Mouse (Mus musculus) cerebellum, adult 8-10 months (tissue): Measurements from ENCODE around the gene Bloc1s3.
"Not testable (repeated sequence)": the region's sequence is repeated elsewhere in the genome, so short reads cannot be mapped to it uniquely, and the experiment has no call there.

ENCODE experiments used
- DNase-seq: peaks from one replicate; pipeline ENCODE4 v3.0.0; 2022

Bloc1s3 gene

DNA sequence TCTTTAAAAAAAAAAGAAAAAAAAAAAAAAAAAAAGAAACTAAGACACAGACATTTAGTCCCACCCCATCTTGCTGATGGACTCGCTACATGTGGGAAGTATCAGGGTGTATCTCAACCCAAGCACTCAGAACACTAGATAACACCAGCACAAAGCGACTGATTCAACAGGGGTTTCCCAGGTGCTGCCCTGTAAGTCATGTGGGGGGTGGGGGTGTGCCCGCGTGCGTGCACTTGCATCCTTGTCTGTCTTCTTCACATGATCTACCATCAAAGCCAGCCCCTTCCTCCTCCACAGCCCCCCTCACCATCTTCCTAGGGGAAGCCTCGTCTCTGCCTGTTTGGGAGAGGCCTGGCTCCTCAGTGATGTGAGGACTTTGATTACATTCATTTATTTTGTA lies 4.2 kb upstream of the Bloc1s3 start:
- DNase-seq: peak; percentile 3

DNA sequence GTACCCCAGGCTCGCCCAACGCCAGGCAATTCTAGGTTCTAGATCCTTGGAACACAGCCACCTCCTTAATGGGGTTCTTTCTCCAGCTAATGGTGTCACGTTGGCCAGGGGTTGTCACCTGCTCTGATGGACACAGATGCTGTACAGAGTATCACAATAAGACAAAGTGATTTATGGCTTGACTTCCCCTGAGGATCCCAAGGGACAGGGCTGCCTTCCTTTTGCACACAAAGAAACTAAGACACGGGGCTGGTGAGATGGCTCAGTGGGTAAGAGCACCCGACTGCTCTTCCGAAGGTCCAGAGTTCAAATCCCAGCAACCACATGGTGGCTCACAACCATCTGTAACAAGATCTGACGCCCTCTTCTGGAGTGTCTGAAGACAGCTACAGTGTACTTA lies 3.8 kb upstream of the Bloc1s3 start:
- not testable (repeated sequence) for DNase-seq

DNA sequence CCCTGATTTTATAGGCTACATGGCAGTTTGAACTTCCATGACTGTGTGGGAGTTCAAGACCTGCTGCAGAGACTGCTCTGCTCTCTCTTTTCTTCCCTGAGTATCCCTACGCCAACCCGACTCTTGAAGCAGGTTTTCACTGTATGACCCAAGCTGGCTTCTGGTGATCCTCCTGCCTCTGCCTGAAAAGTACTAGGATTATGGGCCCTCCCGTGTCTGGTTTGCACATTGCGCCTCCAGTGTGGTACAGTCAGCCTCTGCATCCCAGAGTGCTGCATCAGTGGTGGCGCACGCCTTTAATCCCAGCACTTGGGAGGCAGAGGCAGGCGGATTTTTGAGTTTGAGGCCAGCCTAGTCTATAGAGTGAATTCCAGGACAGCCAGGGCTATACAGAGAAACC lies 1.6 kb upstream of the Bloc1s3 start:
- DNase-seq: no peak

DNA sequence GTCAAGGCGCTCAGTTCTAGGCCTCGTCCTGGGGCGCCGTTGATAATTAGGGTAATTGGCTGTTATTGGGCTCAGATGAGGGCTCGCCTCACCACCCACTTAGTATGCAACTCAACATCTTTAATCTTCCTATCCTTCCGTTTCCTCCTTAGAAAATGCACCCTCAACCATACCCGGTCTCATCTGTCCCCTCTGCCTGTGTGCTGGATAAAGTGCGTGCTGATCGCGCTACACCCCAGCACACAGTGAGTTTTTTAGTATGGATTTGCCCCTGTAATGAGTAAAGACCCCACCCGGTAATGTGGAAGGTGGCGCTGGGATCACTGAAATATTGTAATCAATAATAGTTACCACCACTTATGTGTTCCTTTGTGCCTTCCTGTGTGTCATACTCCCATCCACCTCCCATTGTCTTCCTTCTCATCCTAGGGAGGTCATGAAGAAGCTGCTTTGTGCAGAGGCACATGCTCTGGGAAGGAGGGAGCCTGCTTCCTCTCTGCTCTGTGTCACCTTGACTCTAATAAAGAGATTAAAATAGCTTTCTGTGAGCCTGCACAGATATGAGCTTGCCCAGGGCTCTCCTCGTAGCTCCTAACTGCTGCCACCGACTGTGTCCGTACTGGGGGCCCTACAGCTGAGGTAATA lies 879 bp upstream of the Bloc1s3 start:
- no peak for DNase-seq

DNA sequence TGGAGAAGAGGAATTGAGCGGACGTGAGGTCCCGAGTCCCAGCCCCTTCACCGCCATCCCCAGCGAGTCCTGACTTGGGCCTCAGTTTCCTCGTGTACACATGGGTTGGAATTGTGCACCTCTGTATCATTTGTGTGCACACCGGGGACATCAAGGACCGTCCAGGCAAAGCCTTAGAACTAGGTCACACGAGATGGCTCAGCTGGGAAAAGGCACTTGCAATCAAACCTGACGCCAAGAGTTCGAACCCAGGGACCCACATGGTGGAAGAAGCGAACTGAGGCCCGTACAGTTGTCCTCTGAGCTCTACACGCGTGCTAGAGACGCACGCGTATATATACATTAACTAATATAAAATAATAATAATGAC lies 570 bp downstream of the Bloc1s3 start:
- no peak for DNase-seq

DNA sequence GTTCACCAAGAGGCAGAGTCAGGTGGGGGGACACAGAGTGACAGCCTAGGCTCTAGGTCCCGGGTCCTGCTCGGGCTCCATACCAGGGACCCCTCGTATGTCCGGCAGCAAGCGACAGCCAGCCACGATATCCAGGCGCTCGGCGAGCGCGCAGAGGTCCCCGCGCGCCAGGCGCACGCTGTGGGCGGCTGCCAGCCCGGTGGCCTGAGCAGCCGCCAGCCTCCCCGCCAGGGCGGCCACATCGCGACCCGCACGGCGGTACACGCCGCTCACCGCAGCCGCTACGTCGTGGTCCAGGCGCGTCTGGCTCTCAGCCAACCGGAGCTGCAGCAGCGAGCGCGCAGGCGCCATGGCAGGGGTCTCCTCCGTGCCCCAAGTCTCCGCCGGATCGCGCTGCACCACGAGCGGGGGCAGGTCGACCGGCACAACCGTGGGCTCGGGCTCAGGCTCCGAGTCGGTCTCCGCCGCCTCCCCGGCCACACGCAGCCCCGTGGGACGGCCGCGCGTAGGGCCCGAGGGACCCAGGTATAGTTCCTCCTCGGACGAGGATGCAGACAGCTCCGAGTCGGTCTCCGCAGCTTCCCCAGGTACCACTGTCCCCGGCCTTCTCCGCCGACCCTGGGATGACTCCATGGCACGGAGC lies 1.1 kb downstream of the Bloc1s3 start:
- DNase-seq: peak; percentile 42

DNA sequence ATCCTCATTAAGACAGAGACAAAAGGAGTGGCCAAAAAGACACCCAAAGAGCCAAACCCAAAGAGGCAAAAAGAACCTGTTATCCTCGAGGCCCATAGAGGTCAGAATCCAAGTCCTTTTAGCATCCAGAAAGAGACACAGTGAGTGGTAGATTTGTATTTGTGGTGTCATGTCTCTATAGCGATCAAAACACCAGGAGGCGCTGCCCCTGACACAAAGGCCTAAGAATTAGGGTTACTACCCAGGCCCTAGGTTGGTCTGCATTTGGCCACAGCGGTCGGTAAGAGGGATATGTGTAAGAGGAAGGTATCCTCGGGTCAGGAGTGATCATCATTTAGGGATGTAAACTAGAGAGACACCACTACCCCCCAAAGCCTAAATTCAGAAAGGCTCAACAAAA lies 1.8 kb downstream of the Bloc1s3 start:
- DNase-seq: no peak

DNA sequence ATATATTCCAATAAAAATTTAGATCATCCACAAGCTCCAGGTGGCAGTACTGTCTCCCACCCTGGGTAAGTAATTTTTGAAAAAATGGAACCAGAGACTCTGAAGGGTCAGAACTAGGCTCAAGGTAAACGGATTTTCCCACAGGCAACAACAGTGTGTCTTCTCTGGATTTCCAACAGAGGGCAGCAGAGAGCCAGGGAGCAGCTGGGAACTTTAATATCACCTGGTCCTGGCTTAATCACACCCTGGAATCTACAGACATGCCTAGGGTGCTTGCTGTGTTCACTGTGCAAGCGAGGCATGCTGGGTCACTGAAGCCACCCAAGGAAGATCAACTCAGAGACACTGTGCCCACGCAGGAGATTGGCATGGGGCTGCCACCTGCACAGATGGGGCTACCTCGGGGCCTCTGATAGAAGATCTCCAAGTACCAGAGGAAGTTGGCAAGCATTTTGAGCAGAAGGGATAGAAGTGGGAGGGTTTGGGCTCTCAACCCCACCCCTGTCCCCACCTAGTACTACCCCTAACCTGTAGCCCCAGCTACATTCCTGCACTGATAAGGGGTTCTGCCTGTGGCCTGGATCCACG lies 4.6 kb downstream of the Bloc1s3 start:
- DNase-seq: peak; percentile 64

DNA sequence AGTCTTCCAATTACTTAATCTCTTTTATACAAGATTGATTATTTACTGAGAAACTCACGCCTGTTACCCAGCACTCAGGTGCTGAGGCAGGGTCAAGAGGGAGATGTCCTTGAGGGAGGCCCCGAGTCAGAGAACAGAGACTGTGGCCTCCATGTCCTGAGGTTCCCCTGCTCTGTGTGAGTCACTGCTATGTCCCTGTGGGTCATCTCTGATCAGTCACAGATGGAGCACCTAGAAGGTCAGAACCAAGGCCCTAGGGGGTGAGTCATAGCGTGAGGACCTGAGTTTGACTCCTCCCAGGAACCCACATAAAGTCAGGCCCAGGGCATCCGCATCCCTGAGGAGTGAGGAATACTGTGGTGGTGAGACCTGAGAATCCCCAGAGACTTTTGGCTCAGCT lies 6.5 kb downstream of the Bloc1s3 start:
- no peak for DNase-seq

DNA sequence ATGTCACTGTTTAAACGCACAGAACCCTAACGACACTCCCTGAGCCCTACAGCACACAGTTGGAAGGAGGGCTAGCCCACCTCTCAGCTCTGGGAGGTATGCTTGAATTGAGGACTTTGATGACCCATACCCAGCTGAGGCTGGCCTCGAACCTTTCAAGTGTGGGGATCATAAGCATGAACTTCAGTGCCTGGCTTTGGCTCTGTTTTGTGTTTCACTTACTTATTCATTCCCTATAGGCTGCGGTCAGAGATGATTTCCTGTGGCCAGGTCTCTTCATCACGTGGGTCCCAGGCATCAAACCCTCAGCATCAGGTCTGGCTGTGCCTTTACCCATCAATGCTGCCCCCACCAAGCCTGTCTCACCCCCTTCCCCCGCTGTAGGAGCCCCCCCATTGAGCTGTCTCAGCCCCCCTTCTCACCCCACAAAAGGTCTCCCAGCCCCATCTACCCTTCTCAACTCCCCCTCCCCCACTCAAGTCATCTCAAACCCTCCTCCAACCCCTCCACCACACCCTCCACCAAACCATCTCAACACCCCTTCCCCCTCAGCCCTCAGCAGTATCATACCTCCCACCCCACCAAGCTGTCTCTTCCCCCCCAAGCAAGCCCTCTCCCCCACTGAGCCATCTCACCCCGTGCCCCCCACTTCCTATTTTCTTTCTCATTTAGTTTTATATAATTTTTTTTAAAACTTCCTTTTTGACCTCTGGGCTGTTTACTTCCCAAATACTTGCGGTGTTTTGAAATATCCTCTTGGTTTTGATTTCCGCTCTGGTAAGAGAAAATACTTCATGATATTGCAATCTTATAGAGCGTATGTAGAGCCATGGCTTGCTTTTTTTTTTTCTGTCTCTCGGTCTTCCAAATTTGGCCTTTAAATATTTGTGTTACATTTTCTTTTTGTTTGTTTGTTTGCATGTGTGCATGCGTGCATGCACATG lies 7.5 kb downstream of the Bloc1s3 start:
- no peak for DNase-seq

DNA sequence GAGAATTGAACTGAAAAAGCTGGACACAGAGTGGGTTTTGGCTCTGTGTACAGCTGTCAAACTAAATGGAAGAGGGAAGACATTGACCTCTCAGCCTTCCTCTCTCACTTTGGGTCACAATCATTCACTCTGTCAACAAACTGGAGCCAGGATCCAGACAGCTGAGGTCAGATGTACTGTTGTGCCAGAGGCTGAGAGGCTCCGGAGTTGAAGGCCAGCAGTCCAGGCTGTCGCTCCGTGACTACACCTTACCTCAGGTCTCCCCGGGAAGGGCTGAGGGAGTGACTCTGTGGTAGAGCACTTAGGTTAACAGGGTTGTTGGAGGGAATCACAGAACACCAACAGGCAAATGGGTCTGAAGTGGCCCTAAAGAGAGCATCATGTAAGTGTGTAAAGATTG lies 9.8 kb downstream of the Bloc1s3 start:
- DNase-seq: no peak

DNA sequence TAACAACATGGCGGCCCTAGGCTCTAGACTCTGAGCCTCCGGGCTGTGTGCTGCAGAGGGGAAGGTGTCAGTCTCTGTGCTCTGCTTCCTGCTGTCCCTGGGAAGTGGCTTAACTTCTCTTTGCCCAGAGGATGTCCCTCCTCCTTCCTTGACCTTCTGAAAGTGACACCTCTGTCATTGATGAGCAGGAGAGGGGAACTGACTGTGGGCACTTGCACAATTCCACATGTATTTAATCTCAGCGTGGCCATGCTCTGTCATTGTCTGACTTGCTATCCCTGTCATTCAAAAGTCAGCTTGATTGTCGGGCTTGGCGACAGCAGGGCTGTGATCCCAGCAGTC lies 12.0 kb downstream of the Bloc1s3 start:
- DNase-seq: no peak

DNA sequence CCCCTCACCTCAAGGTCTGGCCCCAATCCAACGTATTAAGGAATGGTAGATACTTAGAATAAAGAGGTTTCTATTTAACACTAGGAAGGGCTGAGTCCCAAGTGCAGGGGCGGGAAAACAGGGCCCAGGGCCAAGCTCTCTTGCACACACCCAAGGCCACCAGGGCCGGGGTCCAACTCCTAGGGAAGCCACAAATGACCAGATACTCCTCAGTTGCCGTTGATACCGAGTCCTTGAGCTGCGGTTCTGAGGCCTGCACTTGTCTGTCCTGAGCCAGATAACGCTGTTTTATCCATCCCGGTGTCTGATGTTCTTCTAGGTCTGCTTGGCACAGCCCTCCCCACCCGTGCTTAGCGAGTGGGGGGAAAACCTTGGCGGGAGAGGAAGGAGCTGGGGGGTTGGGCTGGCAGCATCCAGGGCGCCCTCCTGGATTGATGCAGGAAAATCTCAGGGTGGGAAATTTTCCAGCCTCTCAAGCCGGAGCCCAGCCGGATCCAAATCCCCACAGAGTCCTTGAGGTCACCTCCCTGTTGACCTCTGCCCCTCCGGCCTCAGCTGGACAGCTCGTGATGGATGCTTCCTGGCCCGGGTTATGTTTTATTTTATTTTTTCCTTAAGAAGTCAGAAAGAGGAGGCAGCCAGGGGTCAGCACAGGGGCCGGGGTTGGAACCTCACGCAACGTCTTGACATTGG lies 12.5 kb downstream of the Bloc1s3 start:
- DNase-seq: no peak

DNA sequence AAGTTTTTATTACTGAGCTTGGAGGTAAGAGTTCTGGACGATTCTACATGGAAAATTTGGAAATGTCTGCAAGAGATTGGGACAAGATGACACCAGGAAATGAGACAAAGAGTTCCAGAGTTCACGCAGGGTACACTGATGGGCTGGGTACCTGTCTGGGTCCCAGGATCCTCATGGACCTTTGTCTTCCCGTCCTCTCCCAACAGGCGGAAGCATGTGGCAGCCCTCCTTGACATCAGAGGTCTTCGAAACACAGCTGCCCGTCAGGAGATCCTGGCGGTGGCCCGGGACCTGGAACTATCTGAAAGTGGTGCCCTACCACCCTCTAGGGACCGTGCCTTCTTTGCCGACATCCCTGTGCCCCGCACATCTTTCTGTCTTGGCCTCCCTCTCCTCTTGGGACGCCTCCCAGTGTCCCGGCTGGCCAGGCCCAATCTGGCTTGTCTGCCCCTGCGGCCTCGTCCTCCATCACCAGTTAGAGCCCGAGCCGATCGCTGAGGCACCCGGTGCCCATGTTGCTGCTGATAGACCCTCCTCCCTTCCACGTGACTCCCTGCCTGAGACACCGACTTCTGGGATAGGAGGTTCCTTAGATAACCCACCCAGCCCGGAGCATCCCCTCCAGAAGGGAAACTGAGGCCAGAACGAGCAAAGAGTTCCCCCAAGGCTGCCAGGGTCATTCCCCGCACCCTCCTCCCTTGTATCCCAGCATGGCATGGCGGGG lies 13.3 kb downstream of the Bloc1s3 start:
- no peak for DNase-seq

DNA sequence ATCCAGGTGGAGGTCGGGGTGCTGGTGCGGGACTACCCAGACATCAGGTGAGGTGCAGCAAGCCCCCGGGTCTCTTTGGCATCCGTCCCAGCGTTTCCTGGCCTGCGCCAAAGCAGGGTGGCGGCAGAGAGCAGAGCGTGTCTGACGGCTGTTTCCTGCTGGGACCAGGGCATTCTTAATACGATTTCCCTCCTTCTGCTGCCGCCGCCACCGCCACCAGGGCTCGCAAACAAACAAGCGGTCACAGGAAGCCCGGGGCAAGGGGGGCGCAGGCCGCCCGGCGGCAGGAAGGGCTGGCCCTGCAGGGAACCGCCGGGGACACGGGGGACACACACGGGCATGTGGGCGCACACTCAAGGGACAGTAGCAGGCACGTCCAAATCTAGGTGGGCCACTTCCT lies 16.4 kb downstream of the Bloc1s3 start:
- no peak for DNase-seq

DNA sequence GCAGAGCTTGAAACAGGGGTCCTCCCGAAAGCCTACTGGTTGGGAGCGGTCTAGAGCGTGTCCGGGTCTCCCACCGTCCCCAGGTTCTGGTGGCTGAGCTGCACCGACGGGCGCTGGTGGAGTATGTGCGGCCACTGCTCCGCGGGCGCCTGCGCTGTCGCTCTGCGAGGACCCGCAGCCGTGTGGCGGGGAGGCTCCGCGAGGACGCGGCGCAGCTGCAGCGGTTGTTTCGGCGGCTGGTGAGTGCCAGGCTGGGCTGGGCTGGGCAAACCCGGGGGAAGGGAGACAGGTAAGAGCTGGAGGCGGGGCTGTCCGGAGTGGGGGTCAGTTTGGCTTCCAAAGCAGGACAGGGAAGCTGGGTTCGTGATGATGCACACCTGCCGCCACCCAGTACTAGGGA lies 18.6 kb downstream of the Bloc1s3 start:
- DNase-seq: no peak

DNA sequence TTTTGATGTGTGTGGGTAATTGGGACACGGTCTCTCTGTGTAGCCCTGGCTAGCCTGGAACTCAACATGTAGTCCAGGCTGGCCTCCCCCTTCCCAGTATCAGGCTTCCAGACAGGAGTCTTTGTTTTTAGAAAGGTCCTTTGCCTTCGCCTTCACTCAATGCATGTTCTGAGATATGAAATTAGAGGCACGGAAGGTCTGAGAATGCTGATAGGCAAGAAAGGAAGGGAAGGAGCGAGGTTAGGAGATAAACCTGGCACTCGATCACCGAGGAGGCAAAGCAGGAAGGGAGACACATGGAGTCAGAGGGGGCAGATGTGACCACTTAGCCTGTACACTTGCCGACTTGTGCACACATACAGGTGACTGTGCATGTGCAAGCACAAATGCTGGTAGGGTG lies 21.6 kb downstream of the Bloc1s3 start:
- no peak for DNase-seq

DNA sequence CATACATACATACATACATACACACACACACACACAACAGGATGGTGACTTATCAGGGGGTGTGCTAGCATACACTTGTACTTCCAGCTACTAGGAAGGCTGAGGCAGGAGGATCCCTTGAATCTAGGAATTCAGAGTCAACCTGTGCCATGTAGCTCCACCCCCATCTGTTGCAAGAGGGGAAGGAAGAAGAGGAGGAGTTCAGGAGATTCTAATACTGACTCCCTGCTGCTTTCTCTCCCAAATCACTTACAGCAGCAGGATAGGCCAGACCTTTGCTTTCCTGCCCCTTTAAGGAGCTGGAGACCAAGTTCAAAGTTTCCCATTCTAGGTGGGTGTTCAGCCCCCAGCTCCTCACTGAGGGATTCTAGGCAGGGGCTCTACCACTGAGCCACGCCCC lies 22.7 kb downstream of the Bloc1s3 start:
- DNase-seq: no peak

DNA sequence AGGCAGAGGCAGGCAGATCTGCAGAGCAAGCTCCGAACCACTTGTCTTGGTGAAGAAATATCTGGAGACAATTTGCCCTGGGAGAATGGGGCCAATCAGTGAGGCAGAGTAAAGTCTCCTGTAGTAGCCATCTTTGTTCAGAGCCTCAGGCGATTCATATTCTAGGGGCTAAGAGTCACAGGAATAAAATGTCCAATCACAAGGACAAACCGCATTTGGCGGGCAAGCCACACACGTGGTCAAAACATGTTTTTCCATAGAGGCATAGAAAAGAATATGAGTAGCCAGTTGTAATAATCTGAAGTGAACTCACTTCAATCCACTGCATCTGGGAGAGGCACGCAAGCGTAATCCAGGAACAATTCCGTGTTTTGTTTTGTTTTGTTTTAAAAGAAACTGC lies 24.9 kb downstream of the Bloc1s3 start:
- DNase-seq: no peak

DNA sequence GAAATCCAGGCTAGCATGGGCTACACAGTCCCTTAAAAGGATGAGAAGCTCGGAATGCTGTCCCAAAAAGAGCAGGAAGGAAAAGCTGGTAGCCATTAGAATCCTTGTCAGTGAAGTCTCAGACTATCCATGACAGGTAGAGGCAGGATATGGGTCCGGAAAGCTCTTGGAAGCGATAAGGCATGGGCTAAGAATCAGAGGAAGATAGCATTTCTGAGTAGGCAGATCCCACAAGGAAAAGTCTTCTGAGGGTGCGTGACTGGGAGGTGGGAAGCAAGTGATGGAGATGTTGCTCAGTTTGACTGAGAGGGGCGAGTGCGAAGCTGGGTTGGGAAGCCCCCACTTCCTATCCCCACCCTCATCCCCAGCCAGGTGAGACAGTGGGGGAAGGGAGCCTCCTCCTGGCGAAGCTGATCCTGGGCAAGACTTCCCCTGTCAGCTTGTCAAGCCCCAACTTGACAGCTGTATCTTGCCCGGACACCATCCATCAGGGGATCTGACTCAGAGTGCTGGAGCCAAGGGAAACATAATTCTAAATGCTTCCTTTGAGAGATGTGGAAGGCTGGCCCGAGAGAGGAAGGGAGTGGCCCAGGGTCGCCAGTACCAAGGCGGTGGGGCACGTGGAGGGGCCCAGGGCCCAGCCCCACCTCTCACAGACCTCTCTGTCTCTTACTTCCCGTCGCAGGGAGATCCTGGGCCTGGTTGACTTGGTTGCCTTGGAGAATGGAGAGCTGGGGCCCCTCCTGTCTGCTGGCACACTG lies 30.4 kb downstream of the Bloc1s3 start:
- no peak for DNase-seq

DNA sequence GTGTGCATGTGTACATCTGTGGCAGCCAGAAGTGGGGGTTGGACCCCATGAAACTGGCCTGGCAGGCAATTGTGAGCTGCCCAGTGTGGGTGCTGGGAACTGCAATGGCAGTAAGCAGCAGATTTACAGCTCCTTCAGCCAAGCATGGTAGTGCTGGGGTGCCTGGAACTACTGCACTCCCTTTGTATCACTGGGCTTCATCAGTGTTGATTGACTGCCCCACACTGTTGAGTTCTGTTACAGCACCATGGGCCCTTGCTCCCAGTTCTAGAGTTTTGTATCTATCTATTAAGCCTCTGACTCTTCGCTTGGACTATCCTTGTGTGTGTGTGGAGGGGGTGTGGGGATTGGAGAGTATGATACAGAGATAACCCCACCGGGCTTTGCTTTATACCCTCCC lies 31.1 kb downstream of the Bloc1s3 start:
- no peak for DNase-seq
